Mouse (Mus musculus) heart, embryonic 12.5 days (tissue): Measurements from ENCODE around the gene Epb42. TPM values are rescaled to one million over a fixed set of nuclear protein-coding genes. Genes with fewer than 3 reads are reported as not detected.
"Not testable (repeated sequence)": the region's sequence is repeated elsewhere in the genome, so short reads cannot be mapped to it uniquely, and the experiment has no call there.

Source experiments
- ATAC-seq: fragments of 200-750 bp; cut with Nextera tagmentation; 2 replicates; pipeline ENCODE4 v1.8.0; 2017; ENCODE audit warnings: moderate TSS enrichment, moderate library complexity; ENCODE audit not compliant: insufficient number of reproducible peaks, low FRiP score
- H3K27ac ChIP-seq: fragments of 300-500 bp; sonication (generic); 2 replicates; pipeline ENCODE4 v1.5.1; 2016; ENCODE audit warnings: mild to moderate bottlenecking, moderate library complexity; ENCODE audit not compliant: poor library complexity, severe bottlenecking
- H3K27me3 ChIP-seq: fragments of 300-500 bp; sonication (generic); replicated peaks from 2 replicates; pipeline ENCODE4 v1.6.1; 2016; ENCODE audit warnings: mild to moderate bottlenecking, moderate library complexity
- H3K36me3 ChIP-seq: fragments of 300-500 bp; sonication (generic); 2 replicates; pipeline ENCODE4 v1.6.1; 2016; ENCODE audit warnings: mild to moderate bottlenecking, moderate library complexity
- H3K4me1 ChIP-seq: fragments of 300-500 bp; sonication (generic); replicated peaks from 2 replicates; pipeline ENCODE4 v1.6.1; 2016; ENCODE audit warnings: mild to moderate bottlenecking
- H3K4me2 ChIP-seq: fragments of 300-500 bp; sonication (generic); 2 replicates; pipeline ENCODE4 v1.6.1; 2016; ENCODE audit warnings: mild to moderate bottlenecking, moderate library complexity
- H3K4me3 ChIP-seq: fragments of 300-500 bp; sonication (generic); 2 replicates; pipeline ENCODE4 v1.5.1; 2016; ENCODE audit warnings: mild to moderate bottlenecking
- H3K9ac ChIP-seq: fragments of 300-500 bp; sonication (generic); 2 replicates; pipeline ENCODE4 v1.6.1; 2016; ENCODE audit warnings: mild to moderate bottlenecking, moderate library complexity
- H3K9me3 ChIP-seq: fragments of 300-500 bp; sonication (generic); replicated peaks from 2 replicates; pipeline ENCODE4 v1.6.1; 2016; ENCODE audit warnings: mild to moderate bottlenecking, moderate library complexity
- WGBS: fragments of 180-500 bp; shearing (Covaris S2); methylation state at CpG from one replicate; pipeline ENCODE4 v1.1.7; 2016; 5-methylcytosine and 5-hydroxymethylcytosine counted together
- polyA plus RNA-seq: library from polyadenylated mRNA; unstranded; fragments of >200 nt; fragmentation: Nextera tagmentation; extraction: Ambion mirVana; gene quantifications from 2 replicates; pipeline ENCODE4 v1.2.1, GENCODE M21; 2016

Epb42 gene
- polyA plus RNA-seq, 1 experiment from 2014 or later = 18.2 TPM

DNA sequence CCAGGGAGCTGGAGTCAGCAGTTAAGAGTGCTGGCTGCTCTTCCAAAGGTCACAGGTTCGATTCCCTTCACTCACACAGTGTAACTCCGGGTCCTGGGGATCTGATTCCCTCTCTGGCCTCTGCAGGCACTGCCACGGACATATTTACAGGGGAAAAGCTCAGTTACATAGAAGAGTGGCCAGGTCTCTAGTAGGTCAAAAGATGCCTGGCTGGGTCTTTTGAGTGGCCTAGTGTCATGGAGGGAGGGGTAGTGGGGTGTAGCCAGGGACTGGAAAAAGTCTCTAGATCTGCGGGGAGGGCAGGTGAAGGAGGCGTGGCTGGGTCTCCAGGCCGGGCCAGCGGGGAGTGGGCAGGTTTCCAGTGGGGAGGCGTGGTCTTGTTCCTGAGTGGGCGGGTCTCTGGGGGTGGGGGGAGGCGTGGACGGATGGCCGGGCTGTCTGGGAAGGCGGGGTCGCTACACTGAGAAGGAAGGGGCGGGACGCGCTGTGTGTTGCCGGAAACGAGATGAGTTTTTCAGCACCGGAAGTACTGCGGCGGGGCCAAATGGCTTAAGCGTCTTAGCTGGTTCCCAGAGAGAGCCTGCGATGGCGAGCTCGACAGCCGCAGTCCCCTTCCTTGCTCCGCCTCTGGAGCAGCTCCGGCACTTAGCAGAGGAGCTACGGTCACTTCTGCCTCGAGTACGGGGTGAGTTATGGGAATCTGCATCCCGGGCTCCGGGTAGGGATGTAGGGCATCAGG, 28.8 kb downstream of the Epb42 start, which contains the start of gene Ccndbp1:
TSS of gene Ccndbp1 (plus strand) at position 479 of the 739 bp plus-strand sequence.
- ATAC-seq = peak; percentile 98
- WGBS = 2% methylated on average over 34 of the region's 34 CpGs
- peaks cover 17% of the 10 kb centered on the region for H3K36me3 ChIP-seq
- H3K27me3 ChIP-seq = no peaks in the 10 kb centered on the region
- peak within 1 kb of the TSS; percentile 87 for H3K4me3 ChIP-seq
- H3K9me3 ChIP-seq = no peaks in the 10 kb centered on the region
- peak within 1 kb of the TSS; percentile 78 for H3K9ac ChIP-seq
- peaks cover 7% of the 10 kb centered on the region for H3K4me1 ChIP-seq
- peak within 1 kb of the TSS; percentile 95 for H3K4me2 ChIP-seq
- peak within 1 kb of the TSS; percentile 30; the same call in 1 of the 2 replicates for H3K27ac ChIP-seq

DNA sequence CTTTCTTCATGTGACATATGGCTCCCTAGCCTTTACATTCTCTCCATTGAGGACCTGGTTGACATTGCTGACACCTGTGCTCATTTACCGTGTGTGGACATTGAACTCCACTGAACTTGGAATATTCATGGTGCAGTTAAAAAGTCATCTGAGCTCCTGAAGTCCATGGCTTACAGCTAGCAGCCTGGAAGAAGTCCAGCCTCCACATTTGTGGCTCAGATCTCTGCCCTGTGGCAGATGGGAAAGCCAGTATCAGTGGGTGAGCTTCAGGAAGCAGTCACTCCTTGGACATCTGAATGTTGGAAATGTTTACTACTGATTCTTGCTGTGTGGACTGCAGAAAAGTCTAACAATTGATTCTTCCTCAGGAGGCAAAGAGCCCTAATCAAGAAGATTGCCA, 29.9 kb downstream of the Epb42 start:
- no peaks in the 10 kb centered on the region for H3K9me3 ChIP-seq
- 79% methylated on average over 1 of the region's 1 CpGs for WGBS
- no peak overlapping the region for H3K27ac ChIP-seq
- no peak overlapping the region for H3K4me3 ChIP-seq
- H3K27me3 ChIP-seq = no peaks in the 10 kb centered on the region
- no peak overlapping the region for H3K4me2 ChIP-seq
- H3K4me1 ChIP-seq = peaks cover 7% of the 10 kb centered on the region
- no peak overlapping the region for H3K9ac ChIP-seq
- peaks cover 7% of the 10 kb centered on the region; the same call in 1 of the 2 replicates for H3K36me3 ChIP-seq
- ATAC-seq = no peak

DNA sequence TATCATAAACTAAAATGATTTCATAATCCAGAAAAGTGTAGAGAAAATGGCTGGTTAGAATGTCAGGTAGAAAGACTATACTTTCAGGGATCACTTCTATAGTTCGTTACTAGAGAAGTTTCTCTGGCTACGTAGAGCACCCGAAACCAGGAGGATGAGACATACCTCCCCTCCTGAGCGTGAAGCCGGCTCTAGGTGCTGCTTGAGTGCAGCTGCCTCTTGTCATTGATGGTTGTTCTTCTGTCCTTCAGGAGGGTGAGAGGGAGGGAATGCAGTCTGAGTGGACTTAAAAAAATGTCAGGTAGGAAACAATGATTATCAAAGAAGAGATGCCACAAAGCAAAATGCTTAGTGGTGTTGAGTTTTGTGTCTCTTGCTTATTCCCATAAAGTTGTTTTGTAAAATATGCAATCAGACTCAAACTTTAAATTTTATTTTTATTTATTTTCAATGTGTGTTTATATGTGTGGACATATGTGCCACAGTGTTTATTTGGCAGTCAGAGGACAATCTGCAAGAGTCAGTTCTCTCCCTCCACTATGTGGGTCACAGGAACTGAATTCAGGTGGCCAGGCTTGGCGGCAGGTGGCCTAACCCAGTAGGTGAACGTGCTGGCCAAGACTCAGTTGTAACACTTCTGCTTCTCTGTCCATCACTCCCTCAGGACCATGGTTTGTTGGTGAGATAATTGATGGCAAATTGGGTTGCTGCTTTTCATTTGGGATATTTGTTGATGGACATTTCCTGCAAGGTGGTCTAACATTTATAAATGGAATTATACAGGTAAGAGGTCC, 32.7 kb downstream of the Epb42 start:
- Histone ChIP-seq H3K27me3 (no peaks in the 10 kb centered on the region), H3K4me1 (peaks cover 5% of the 10 kb centered on the region), H3K4me3 (no peak overlapping the region), H3K9me3 (no peaks in the 10 kb centered on the region), H3K27ac (no peak overlapping the region), H3K36me3 (no peaks in the 10 kb centered on the region), H3K9ac (no peak overlapping the region), H3K4me2 (no peak overlapping the region)
- WGBS = 81% methylated on average over 7 of the region's 7 CpGs
- no peak for ATAC-seq

DNA sequence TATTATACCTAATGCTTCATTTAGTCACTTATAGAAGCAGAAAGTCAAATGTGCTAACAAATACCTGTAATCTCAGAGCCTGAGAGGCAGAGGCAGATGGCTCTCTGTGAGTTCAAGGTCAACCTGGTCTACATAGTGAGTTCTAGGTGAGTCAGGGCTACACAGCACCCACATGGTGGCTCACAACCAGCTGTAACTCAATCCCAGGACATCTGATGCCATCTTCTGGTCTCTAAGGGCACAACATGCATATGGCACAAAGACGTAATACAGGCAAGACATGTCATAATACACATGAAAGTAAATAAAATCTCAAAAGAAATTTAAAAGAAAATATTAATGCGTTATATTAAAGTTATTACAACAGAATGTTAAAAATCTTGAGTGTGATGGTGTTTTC, 33.3 kb downstream of the Epb42 start:
- ATAC-seq = no peak
- no peak overlapping the region for H3K4me2 ChIP-seq
- no peak overlapping the region for H3K9ac ChIP-seq
- no peaks in the 10 kb centered on the region for H3K4me1 ChIP-seq
- no peaks in the 10 kb centered on the region for H3K27me3 ChIP-seq
- no peaks in the 10 kb centered on the region for H3K36me3 ChIP-seq
- H3K4me3 ChIP-seq = no peak overlapping the region
- 62% methylated on average over 2 of the region's 2 CpGs for WGBS
- H3K27ac ChIP-seq = no peak overlapping the region
- no peaks in the 10 kb centered on the region for H3K9me3 ChIP-seq

DNA sequence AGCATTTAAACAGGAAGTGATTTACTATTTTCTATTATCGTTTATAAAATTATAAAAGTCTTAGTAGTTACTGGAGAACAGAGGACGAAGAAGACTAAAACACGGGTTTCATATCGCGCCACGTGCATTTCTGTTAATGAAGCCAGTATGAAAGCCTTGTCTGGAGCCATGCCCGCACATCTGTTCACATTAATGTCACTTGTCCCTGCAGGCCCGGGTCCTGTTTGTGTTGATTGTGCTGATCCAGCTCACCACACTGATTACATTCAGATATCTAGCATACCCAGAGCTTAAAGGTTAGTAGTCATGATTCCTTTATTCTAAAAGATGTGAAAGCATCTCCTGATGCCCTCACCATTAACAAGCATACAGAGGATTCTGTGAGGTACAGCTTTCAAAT, 38.0 kb downstream of the Epb42 start:
- no peaks in the 10 kb centered on the region for H3K9me3 ChIP-seq
- H3K27ac ChIP-seq = no peak overlapping the region
- no peak overlapping the region for H3K9ac ChIP-seq
- ATAC-seq = no peak
- no peaks in the 10 kb centered on the region for H3K27me3 ChIP-seq
- no peaks in the 10 kb centered on the region for H3K36me3 ChIP-seq
- no peaks in the 10 kb centered on the region for H3K4me1 ChIP-seq
- WGBS = 78% methylated on average over 8 of the region's 8 CpGs
- H3K4me3 ChIP-seq = no peak overlapping the region
- no peak overlapping the region for H3K4me2 ChIP-seq

DNA sequence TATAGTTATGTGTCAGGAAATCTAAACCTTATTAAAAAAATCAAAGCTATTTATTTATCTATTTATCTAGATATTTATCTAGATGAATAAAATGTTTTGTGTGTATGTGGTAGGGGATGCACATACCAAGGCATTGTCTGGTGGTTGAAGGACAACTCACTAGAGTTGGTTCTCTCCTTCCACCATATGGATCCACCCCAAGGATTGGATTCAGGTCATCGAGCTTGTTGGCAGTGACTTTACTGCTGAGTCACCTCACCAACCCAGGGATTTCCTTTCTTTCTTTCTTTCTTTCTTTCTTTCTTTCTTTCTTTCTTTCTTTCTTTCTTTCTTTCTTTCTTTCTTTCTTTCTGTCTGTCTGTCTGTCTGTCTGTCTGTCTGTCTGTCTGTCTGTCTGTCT, 40.3 kb downstream of the Epb42 start:
- not testable (repeated sequence) for H3K4me1 ChIP-seq, H3K27ac ChIP-seq, ATAC-seq, H3K4me3 ChIP-seq, H3K4me2 ChIP-seq, H3K36me3 ChIP-seq, H3K9ac ChIP-seq, H3K27me3 ChIP-seq, H3K9me3 ChIP-seq
- 80% methylated on average over 1 of the region's 1 CpGs for WGBS

DNA sequence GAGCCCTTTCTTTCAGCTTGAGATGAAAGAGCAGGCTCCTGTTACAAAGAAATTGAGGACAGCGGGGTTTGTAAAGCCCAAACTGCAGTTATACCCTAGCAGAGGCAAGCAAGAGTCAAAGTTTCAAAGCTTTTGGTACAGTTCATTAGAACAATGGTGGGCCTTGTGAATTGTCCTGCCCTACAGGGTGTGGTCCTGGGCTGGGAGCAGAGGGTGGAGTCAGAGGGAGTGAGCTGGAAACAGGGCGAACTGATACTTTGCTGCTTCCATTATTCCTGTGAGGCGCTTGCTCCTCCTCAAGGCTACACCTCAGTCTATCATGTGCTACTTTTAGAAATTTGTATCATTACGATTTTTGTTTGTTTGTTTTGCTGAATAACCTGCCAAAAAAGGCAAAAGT, 45.7 kb downstream of the Epb42 start:
- H3K9ac ChIP-seq = no peak overlapping the region
- no peaks in the 10 kb centered on the region for H3K27me3 ChIP-seq
- no peak for ATAC-seq

DNA sequence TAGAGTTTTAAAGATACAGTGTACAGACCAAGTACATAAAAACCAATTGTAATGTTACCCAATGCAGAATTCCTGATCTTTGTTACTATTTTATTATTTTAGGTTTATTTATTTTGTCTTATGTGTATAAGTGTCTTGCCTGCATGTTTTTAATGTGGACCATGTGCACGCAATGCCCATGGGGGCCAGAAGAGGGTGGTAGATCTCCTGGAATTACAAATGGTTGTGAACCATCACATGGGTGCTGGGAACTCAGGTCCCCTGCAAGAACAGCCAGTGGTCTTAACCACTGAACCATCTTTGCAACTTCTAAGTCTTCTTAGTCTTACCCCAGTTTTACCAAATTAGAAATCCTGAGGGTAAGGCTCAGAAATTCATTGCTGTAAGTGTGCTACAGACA, 51.6 kb downstream of the Epb42 start:
- Histone ChIP-seq H3K36me3 (no peaks in the 10 kb centered on the region), H3K27me3 (no peaks in the 10 kb centered on the region), H3K9me3 (no peaks in the 10 kb centered on the region), H3K4me2 (no peak overlapping the region), H3K4me1 (no peaks in the 10 kb centered on the region), H3K9ac (no peak overlapping the region), H3K4me3 (no peak overlapping the region), H3K27ac (no peak overlapping the region)
- no peak for ATAC-seq
- 92% methylated on average over 1 of the region's 1 CpGs for WGBS

More for the DNA sequence above, 45.7 kb downstream of the Epb42 start:
- Histone ChIP-seq H3K27ac (no peak overlapping the region), H3K4me2 (no peak overlapping the region), H3K9me3 (no peaks in the 10 kb centered on the region), H3K4me1 (no peaks in the 10 kb centered on the region), H3K4me3 (no peak overlapping the region), H3K36me3 (no peaks in the 10 kb centered on the region)
- WGBS = 74% methylated on average over 4 of the region's 4 CpGs

DNA sequence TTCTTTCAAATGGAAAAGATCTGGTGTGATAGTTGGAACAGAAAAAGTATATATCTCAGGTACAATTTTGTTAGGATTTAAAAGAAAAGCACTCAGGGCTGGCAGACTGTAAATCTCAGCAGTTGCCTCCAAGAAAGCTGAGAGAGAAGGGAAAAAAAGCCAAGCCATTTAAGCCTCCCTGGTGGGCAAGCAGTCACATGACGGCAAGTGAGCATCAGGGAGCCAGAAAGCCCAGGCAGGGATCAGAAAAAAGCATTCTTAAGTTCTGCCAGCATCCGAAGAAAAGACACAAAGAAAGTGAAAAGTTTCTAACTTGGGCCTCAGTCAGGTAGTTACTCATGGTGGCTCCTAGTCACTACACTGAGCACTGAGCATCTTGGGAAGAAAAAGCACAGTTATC, 53.3 kb downstream of the Epb42 start:
- Histone ChIP-seq H3K27ac (no peak overlapping the region), H3K4me3 (no peak overlapping the region), H3K4me2 (no peak overlapping the region), H3K27me3 (no peaks in the 10 kb centered on the region), H3K9ac (no peak overlapping the region), H3K36me3 (no peaks in the 10 kb centered on the region), H3K4me1 (no peaks in the 10 kb centered on the region), H3K9me3 (no peaks in the 10 kb centered on the region)
- no peak for ATAC-seq
- WGBS = 35% methylated on average over 2 of the region's 2 CpGs

DNA sequence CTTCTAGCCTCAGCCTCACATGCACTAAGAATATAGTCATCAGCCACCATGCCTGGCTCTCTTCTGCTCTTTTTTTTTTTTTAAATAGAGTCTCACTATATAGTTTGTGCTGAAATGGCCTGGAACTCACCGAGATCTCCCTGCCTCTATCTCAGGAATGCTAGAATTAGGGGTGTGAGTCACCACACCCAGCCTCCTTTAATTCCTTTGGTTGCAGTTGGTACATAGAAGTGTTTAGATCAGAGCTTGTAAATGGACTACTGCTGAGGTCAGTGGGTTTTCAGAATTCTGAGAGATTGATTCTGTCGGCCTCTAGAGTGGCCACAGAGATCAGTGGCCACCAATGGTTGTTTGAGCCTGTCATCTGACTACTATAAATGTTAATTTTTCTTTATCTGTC, 56.0 kb downstream of the Epb42 start:
- H3K27ac ChIP-seq = no peak overlapping the region
- no peaks in the 10 kb centered on the region; the same call in 1 of the 2 replicates for H3K4me1 ChIP-seq
- no peaks in the 10 kb centered on the region for H3K27me3 ChIP-seq
- H3K36me3 ChIP-seq = no peaks in the 10 kb centered on the region
- no peak overlapping the region for H3K4me3 ChIP-seq
- H3K9ac ChIP-seq = no peak overlapping the region
- H3K9me3 ChIP-seq = no peaks in the 10 kb centered on the region
- WGBS = 46% methylated on average over 2 of the region's 2 CpGs
- H3K4me2 ChIP-seq = no peak overlapping the region
- no peak for ATAC-seq

DNA sequence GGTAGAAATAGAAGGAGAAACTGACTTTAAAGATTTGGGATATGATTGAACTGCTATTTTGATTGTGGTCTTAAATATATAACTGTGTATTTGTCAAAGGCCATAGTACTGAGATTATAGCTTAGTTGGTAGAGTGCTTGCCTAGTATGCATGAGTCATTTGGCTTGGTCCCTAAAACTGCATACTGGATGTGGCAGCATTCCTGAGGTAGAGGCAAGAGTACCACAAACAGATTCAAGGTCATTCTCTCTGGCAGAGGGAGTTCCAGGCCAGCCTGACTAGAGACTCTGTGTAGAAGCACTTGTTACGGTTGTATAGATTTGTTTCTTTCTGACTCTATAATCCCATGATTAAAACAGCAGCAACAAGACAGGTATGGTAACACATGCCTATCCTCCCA, 57.1 kb downstream of the Epb42 start:
- no peak overlapping the region for H3K27ac ChIP-seq
- 76% methylated on average over 1 of the region's 1 CpGs for WGBS
- H3K36me3 ChIP-seq = no peaks in the 10 kb centered on the region
- H3K27me3 ChIP-seq = no peaks in the 10 kb centered on the region
- no peaks in the 10 kb centered on the region for H3K9me3 ChIP-seq
- H3K9ac ChIP-seq = no peak overlapping the region
- ATAC-seq = no peak
- H3K4me3 ChIP-seq = no peak overlapping the region
- no peak overlapping the region for H3K4me2 ChIP-seq
- H3K4me1 ChIP-seq = no peaks in the 10 kb centered on the region; the same call in 1 of the 2 replicates
